Mouse (Mus musculus) brain, embryonic 14.5 days (tissue): ENCODE results near the gene Gal3st3.

Experiments used
- CTCF ChIP-seq: fragments of 200-500 bp; IDR thresholded peaks from 2 replicates; pipeline ENCODE4 v1.5.1; 2012; ENCODE audit warnings: inconsistent platforms, mild to moderate bottlenecking, moderate library complexity, borderline replicate concordance; ENCODE audit not compliant: insufficient read depth, insufficient read length; ENCODE audit errors: extremely low read depth
- POLR2A ChIP-seq: fragments of 200-500 bp; IDR thresholded peaks from 2 replicates; pipeline ENCODE4 v1.6.1; 2012; ENCODE audit warnings: mild to moderate bottlenecking, inconsistent platforms, borderline replicate concordance; ENCODE audit not compliant: poor library complexity, insufficient read depth, insufficient read length, severe bottlenecking; ENCODE audit errors: extremely low read depth

DNA sequence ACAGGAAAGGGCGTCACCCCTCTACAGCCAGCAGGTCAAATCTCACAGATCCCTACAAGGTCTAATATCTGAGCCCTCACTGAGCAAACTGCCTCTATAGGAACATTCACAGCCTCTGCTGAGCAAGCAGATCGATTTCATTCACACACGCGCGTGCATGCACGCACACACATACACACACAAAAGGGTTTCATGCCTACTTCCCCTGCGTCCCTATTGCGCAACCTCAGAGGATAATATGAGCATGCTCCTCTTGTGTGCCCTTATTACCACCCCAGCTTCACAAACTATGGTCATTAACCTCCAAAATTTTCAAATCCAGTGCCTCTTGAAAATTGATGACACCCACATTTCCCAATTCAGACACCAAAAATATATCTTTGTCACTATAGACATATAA is 15.1 kb downstream of the Gal3st3 start:
- TF ChIP-seq CTCF (no peak), POLR2A (no peak)
